Mouse (Mus musculus) intestine, embryonic 14.5 days (tissue): ENCODE measurements around the gene Mrm1. TPM values are rescaled to one million over a fixed set of nuclear protein-coding genes. Genes with fewer than 3 reads are reported as not detected.
"Not testable (repeated sequence)": the region's sequence is repeated elsewhere in the genome, so short reads cannot be mapped to it uniquely, and the experiment has no call there.

ENCODE experiments used
- ATAC-seq: fragments of 200-750 bp; cut with Nextera tagmentation; replicated peaks from 2 replicates; pipeline ENCODE4 v1.8.0; 2017; ENCODE audit warnings: low read depth, moderate number of reproducible peaks, moderate TSS enrichment, moderate library complexity; ENCODE audit not compliant: low FRiP score, low TSS enrichment
- DNase-seq: peaks from one replicate; pipeline ENCODE4 v3.0.0-alpha.2; 2018; ENCODE audit warnings: low spot score
- H3K27ac ChIP-seq: fragments of 300-500 bp; sonication (generic); 2 replicates; pipeline ENCODE4 v1.5.1; 2014; ENCODE audit warnings: low read depth, mild to moderate bottlenecking, control low read depth
- H3K27me3 ChIP-seq: fragments of 300-500 bp; sonication (generic); replicated peaks from 2 replicates; pipeline ENCODE4 v1.6.1; 2014; ENCODE audit warnings: low read length, control low read depth; ENCODE audit not compliant: control insufficient read depth, insufficient read depth
- H3K36me3 ChIP-seq: fragments of 300-500 bp; sonication (generic); 2 replicates; pipeline ENCODE4 v1.6.1; 2014; ENCODE audit warnings: low read length, control low read depth; ENCODE audit not compliant: control insufficient read depth, insufficient read depth
- H3K4me1 ChIP-seq: fragments of 300-500 bp; sonication (generic); replicated peaks from 2 replicates; pipeline ENCODE4 v1.6.1; 2014; ENCODE audit warnings: low read length, control low read depth, mixed read lengths; ENCODE audit not compliant: control insufficient read depth, insufficient read depth
- H3K4me2 ChIP-seq: fragments of 300-500 bp; sonication (generic); 2 replicates; pipeline ENCODE4 v1.6.1; 2014; ENCODE audit warnings: low read length
- H3K4me3 ChIP-seq: fragments of 300-500 bp; sonication (generic); 2 replicates; pipeline ENCODE4 v1.5.1; 2014; ENCODE audit warnings: low read depth, low read length, control low read depth, mixed read lengths
- H3K9ac ChIP-seq: fragments of 300-500 bp; sonication (generic); 2 replicates; pipeline ENCODE4 v1.6.1; 2014; ENCODE audit warnings: mild to moderate bottlenecking, low read length
- H3K9me3 ChIP-seq: fragments of 300-500 bp; sonication (generic); 2 replicates; pipeline ENCODE4 v1.6.1; 2016; ENCODE audit warnings: low read length, control low read depth; ENCODE audit not compliant: control insufficient read depth
- WGBS: fragments of 180-500 bp; shearing (Covaris S2); extraction: QIAGEN DNeasy Blood & Tissue Kit; methylation state at CpG from one replicate; pipeline ENCODE4 v1.1.7; 2014; 5-methylcytosine and 5-hydroxymethylcytosine counted together
- polyA plus RNA-seq: library from polyadenylated mRNA; unstranded; fragments of >200 nt; fragmentation: Nextera tagmentation; extraction: Ambion mirVana; gene quantifications from 2 replicates; pipeline ENCODE4 v1.2.1, GENCODE M21; 2014

The Mrm1 gene
- polyA plus RNA-seq, 1 experiment from 2014 or later, result 15.9 TPM

GRCm38 (mm10) chr11:84829495-84829894 lies 10.2 kb upstream of the Mrm1 start:
- H3K9me3 ChIP-seq, H3K27me3 ChIP-seq, DNase-seq, ATAC-seq, H3K4me1 ChIP-seq: not testable (repeated sequence)
- H3K4me2 ChIP-seq, result peak overlapping the region; percentile 95
- peak overlapping the region; percentile 74 for H3K27ac ChIP-seq
- whole genome bisulfite sequencing, result 73% methylated on average over 11 of the region's 11 CpGs
- peaks cover 43% of the 10 kb centered on the region for H3K36me3 ChIP-seq
- H3K9ac ChIP-seq, result peak overlapping the region; percentile 71
- H3K4me3 ChIP-seq, result peak overlapping the region; percentile 87

DNA sequence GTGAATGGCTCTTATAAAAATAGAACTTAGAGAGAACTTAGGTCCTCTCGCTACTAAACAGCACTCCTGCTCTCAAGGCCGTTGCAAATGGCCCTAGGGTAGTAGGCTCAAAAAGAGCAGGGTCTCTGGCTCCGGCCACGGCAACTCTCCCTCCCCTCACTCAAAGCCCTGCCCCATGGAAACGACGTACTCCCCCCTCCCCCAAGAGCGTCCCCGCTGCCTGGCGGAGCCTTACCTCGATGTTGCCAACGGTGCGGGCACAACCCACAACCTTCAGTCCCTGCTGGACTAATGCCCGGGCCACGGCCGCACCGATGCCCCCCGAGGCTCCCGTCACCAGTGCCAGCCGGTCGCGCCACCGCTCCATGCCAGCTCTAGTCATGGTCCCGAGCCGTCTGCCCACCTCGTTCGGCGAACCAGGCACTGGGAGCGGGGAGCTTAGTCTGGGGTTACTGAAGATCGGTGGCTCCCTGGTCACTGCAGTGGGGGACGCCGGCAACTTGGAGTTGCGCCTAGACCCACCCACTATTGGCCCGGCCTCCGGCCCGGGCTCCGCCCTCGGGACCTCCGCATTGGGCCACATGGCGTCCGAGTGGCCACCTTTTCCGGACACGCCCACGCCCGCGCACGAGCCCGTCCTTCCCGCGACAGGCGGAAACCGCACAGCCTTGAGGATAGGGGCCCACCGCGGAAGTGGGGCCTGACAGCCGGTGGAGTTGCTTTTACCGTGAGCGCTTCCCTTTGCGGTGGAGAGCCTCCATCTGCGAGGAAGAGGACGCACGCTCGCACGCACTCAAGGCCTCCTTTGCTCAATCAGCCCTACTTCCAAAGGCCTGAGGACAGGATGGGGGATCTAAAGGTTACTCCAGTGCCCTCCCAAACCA lies 9.4 kb upstream of the Mrm1 start, which contains the start of gene Dhrs11:
TSS of gene Dhrs11 (minus strand) at position 479 of the 884 bp plus-strand sequence.
- DNase-seq (peak; percentile 91), ATAC-seq (peak; percentile 90)
- under 1% methylated on average over 62 of the region's 62 CpGs for WGBS
- Histone ChIP-seq H3K27ac (peak within 1 kb of the TSS; percentile 74), H3K4me1 (peaks cover 4% of the 10 kb centered on the region), H3K36me3 (peaks cover 36% of the 10 kb centered on the region), H3K4me2 (peak within 1 kb of the TSS; percentile 95), H3K9me3 (no peaks in the 10 kb centered on the region), H3K4me3 (peak within 1 kb of the TSS; percentile 87), H3K9ac (peak within 1 kb of the TSS; percentile 71), H3K27me3 (no peaks in the 10 kb centered on the region)

DNA sequence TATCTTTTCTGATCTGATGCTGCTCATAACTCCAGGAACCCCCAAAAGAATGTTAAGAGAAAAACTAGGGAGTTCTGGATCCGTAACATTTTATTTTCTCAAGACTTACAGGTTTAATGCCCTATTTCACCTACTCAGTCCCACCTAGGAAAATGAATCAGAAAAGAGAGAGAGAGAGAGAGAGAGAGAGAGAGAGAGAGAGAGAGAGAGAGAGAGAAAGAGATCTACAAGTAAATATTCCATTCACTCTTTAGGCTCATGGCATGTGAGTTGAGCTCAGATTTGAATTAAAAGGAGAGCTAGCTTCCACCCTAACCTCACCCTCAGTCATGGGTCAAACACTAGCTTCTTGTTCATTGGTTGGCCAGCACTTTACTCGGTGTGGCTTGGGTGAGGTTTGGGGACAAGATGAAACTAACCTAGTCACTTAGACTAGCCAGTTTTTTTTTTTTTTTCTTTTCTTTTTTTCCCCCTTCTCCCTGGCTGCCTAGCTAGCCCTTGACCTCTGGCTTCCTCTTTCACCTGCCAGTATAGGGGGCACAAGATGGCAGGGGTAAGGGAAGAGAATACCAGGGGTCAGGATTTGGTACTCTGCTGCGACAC lies 8.7 kb upstream of the Mrm1 start:
- ATAC-seq (no peak; the same call in 1 of the 2 replicates), DNase-seq (no peak)
- 45% methylated on average over 3 of the region's 3 CpGs for WGBS
- H3K27me3 ChIP-seq, result no peaks in the 10 kb centered on the region
- H3K9me3 ChIP-seq, result no peaks in the 10 kb centered on the region
- peak overlapping the region; percentile 95 for H3K4me2 ChIP-seq
- H3K9ac ChIP-seq, result peak overlapping the region; percentile 71
- H3K4me3 ChIP-seq, result peak overlapping the region; percentile 87
- peaks cover 30% of the 10 kb centered on the region for H3K36me3 ChIP-seq
- no peak overlapping the region for H3K27ac ChIP-seq
- H3K4me1 ChIP-seq, result peaks cover 4% of the 10 kb centered on the region

DNA sequence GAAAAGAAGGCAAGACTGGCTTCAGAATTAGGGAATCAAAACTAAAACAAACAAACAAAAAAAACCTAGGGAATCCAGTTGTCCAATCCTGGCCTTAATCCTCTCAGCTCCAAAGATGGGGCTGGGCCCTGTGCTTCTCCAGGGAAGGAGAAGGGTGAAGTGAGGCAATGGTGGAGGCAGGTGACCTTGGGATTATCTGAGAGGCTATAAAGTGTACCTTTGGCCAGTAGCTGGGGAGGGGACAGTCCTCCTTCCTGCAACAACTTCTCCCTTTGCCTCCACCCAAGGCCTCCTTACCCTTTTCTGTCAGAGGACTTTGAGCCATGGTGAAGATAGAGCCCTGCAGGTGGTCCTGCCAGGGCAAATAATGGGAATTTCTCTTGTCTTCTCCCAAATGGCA lies 8.2 kb upstream of the Mrm1 start:
- H3K27ac ChIP-seq, result no peak overlapping the region

DNA sequence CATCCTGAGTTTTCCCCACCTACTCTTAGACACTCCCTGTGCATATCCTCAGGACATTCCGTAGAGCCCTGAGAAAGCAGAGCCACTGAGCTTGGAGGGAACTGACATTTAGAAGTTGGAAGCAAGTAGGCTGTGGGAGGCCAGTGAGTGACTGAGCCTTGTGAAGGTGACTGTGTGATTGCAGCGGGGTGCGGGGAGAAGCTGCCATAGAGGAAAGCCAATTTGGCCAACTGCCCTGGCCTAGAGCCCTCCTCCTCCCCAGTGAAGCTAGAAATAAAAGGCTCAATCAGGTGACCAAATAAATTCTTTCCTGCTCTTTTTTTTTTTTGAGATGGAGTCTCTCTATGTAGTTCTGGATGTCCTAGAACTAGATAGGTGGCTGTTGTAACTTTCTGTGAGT lies 6.9 kb upstream of the Mrm1 start:
- WGBS, result 66% methylated on average over 3 of the region's 3 CpGs
- H3K4me3 ChIP-seq, result no peak overlapping the region
- no peaks in the 10 kb centered on the region for H3K27me3 ChIP-seq
- no peak overlapping the region for H3K4me2 ChIP-seq
- ATAC-seq (no peak), DNase-seq (no peak)
- no peaks in the 10 kb centered on the region for H3K9me3 ChIP-seq
- H3K36me3 ChIP-seq, result peaks cover 21% of the 10 kb centered on the region
- peaks cover 4% of the 10 kb centered on the region for H3K4me1 ChIP-seq
- no peak overlapping the region for H3K27ac ChIP-seq
- no peak overlapping the region for H3K9ac ChIP-seq

More for the DNA sequence above, 8.2 kb upstream of the Mrm1 start:
- H3K27me3 ChIP-seq, result no peaks in the 10 kb centered on the region
- no peak overlapping the region for H3K9ac ChIP-seq
- H3K4me1 ChIP-seq, result peaks cover 4% of the 10 kb centered on the region
- 0 out of 2 replicates have a peak overlapping the region, but pooled peaks have one; percentile 1 for H3K4me3 ChIP-seq
- peaks cover 28% of the 10 kb centered on the region for H3K36me3 ChIP-seq
- ATAC-seq (peak; percentile 7; the same call in 1 of the 2 replicates), DNase-seq (peak; percentile 45)
- H3K4me2 ChIP-seq, result peak overlapping the region; percentile 95
- no peaks in the 10 kb centered on the region for H3K9me3 ChIP-seq

DNA sequence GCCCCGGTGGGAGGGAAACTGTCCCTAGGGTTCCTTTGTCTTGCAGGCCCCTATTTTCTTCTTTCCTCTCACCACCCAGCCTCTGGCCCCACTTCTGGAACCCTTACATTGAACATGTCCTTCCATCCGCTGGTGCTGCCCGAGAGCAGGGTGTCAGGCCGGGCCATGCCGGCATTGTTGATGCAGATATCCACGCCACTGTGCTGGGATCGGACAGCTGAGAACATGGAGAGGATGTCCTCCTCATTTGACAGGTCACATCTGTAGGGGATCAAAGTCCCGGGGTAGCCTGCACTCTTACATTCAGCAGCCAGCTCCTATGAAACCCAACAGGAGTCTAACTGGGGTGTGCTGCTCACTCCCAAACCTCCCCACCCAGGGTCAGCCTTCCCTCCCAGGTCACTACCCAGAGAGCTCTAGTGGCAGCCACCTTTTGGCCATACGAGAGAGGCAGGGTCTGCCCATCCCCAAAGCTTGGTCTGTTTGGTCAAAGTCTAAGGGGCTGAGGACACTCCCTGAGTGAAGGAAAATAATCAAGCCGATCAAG lies 6.0 kb upstream of the Mrm1 start:
- DNase-seq, result no peak
- Histone ChIP-seq H3K4me3 (no peak overlapping the region), H3K9me3 (no peaks in the 10 kb centered on the region), H3K4me1 (peaks cover 4% of the 10 kb centered on the region), H3K4me2 (no peak overlapping the region), H3K27ac (no peak overlapping the region), H3K9ac (no peak overlapping the region), H3K27me3 (no peaks in the 10 kb centered on the region), H3K36me3 (peaks cover 16% of the 10 kb centered on the region)
- no peak for ATAC-seq
- 81% methylated on average over 10 of the region's 10 CpGs for WGBS

- ATAC-seq, result 0 out of 2 replicates have a peak, but pooled peaks have one; percentile 2
Measured at GRCm38 (mm10) chr11:84823484-84823897, 4.2 kb upstream of the Mrm1 start.

GRCm38 (mm10) chr11:84822487-84822886 lies 3.2 kb upstream of the Mrm1 start:
- Histone ChIP-seq H3K9ac (no peak overlapping the region), H3K4me2 (no peak overlapping the region), H3K4me3 (no peak overlapping the region), H3K4me1 (peaks cover 1% of the 10 kb centered on the region), H3K27me3 (no peaks in the 10 kb centered on the region), H3K36me3 (peaks cover 12% of the 10 kb centered on the region; the same call in 1 of the 2 replicates), H3K27ac (no peak overlapping the region), H3K9me3 (no peaks in the 10 kb centered on the region)
- WGBS, result 87% methylated on average over 5 of the region's 5 CpGs
- DNase-seq (no peak), ATAC-seq (no peak)

More at GRCm38 (mm10) chr11:84823484-84823897, 4.2 kb upstream of the Mrm1 start:
- no peak for DNase-seq
- H3K4me1 ChIP-seq, result peaks cover 4% of the 10 kb centered on the region
- H3K36me3 ChIP-seq, result peaks cover 12% of the 10 kb centered on the region; the same call in 1 of the 2 replicates
- H3K9me3 ChIP-seq, result no peaks in the 10 kb centered on the region
- no peak overlapping the region for H3K4me2 ChIP-seq
- no peak overlapping the region for H3K27ac ChIP-seq
- 42% methylated on average over 10 of the region's 10 CpGs for WGBS
- no peak overlapping the region for H3K4me3 ChIP-seq
- no peaks in the 10 kb centered on the region for H3K27me3 ChIP-seq
- no peak overlapping the region for H3K9ac ChIP-seq
